Comparison of ENCODE assay signal across 20 mouse cellular contexts in the genomic region with DNA sequence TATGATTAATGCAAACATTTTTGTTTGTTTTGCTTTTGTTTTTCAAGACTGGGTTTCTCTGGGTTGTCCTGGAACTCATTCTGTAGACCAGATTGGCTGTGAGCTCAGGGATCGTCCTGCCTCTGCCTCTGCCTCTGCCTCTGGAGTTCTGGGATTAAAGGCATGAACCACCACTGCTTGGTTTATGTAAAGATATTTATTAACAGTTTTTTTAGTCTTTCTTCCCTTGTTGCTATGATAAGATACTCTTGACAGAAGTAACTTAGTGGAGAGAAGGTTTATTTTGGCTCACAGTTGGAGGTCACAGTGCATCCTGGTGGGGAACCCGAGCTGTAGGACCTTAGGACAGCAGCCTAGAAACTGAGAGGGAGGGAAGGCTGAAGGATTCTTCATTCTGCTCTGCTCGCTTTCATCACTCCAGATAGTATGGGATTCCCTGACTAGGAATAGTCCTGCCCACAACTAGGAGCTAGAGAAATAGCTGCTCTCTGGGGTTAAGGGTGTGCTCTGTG.
"Had no signal": no experiment of that assay in that cellular context is flagged by ENCODE, and none has a peak within 500 bp of the region (broad histone marks: within the 10 kb centered on the region; RNA-seq: fewer than 3 reads in every experiment).

No protein-coding gene starts in this region.

- H3K4me1 ChIP-seq: limb, embryonic 12.5 days; neural tube, embryonic 12.5 days had no signal

- H3K9me3 ChIP-seq: kidney, embryonic 15.5 days; limb, embryonic 12.5 days; limb, embryonic 15.5 days; midbrain, embryonic 12.5 days; midbrain, embryonic 15.5 days; neural tube, embryonic 12.5 days; neural tube, embryonic 15.5 days had no signal

- H3K9ac ChIP-seq: kidney, embryonic 15.5 days; limb, embryonic 12.5 days; limb, embryonic 15.5 days; midbrain, embryonic 12.5 days; midbrain, embryonic 15.5 days; neural tube, embryonic 12.5 days; neural tube, embryonic 15.5 days had no signal

- H3K27me3 ChIP-seq: kidney, embryonic 15.5 days; limb, embryonic 12.5 days; limb, embryonic 15.5 days; midbrain, embryonic 12.5 days; midbrain, embryonic 15.5 days; neural tube, embryonic 12.5 days; neural tube, embryonic 15.5 days had no signal

- H3K36me3 ChIP-seq: limb, embryonic 15.5 days; midbrain, embryonic 12.5 days; midbrain, embryonic 15.5 days; neural tube, embryonic 12.5 days; neural tube, embryonic 15.5 days had no signal

- H3K4me2 ChIP-seq: kidney, embryonic 15.5 days; limb, embryonic 12.5 days; limb, embryonic 15.5 days; midbrain, embryonic 12.5 days; midbrain, embryonic 15.5 days; neural tube, embryonic 12.5 days; neural tube, embryonic 15.5 days had no signal

- H3K27ac ChIP-seq: kidney, embryonic 15.5 days; limb, embryonic 12.5 days; limb, embryonic 15.5 days; macrophage; midbrain, embryonic 12.5 days; midbrain, embryonic 15.5 days; neural tube, embryonic 12.5 days; neural tube, embryonic 15.5 days; stomach, postnatal 0 days had no signal

- DNase-seq: kidney, adult 2 months; kidney, postnatal 10 days; kidney, postnatal 36 days; left cerebral cortex, postnatal 4 days; lung, adult 2 months; lung, postnatal 14 days; right cerebral cortex, adult 18-20 months; right cerebral cortex, postnatal 14 days; right cerebral cortex, postnatal 4 days; thymus, postnatal 25 days had no signal

- H3K4me3 ChIP-seq: kidney, embryonic 15.5 days; limb, embryonic 12.5 days; limb, embryonic 15.5 days; midbrain, embryonic 12.5 days; midbrain, embryonic 15.5 days; neural tube, embryonic 12.5 days; neural tube, embryonic 15.5 days had no signal

- ATAC-seq: intestine, postnatal 0 days; midbrain, embryonic 15.5 days had no signal
